Mouse (Mus musculus): ENCODE measurements around the gene Susd4. TPM values are rescaled to one million over a fixed set of nuclear protein-coding genes. Genes with fewer than 3 reads are reported as not detected.

Gene Susd4
- total RNA-seq, 2 experiments from 2014 or later = 119 to 121 TPM

DNA sequence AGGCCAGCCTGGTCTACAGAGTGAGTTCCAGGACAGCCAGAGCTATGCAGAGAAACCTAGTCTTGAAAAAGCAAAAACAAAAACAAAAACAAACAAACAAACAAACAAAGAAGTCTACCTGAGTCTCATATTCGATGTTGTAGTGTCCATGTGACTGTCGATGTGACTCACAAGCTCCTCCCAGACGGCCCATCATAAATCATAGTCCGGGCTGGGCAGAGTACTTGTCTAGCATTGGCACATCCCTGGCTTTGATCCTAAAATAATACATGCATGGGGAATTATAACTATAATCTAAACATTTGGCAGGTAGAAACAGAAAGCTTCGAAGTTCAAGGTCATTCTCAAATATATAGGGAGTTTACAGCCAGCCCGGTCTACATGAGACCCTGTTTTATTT is 162.8 kb downstream of the Susd4 start:
- no peak for DNase-seq

DNA sequence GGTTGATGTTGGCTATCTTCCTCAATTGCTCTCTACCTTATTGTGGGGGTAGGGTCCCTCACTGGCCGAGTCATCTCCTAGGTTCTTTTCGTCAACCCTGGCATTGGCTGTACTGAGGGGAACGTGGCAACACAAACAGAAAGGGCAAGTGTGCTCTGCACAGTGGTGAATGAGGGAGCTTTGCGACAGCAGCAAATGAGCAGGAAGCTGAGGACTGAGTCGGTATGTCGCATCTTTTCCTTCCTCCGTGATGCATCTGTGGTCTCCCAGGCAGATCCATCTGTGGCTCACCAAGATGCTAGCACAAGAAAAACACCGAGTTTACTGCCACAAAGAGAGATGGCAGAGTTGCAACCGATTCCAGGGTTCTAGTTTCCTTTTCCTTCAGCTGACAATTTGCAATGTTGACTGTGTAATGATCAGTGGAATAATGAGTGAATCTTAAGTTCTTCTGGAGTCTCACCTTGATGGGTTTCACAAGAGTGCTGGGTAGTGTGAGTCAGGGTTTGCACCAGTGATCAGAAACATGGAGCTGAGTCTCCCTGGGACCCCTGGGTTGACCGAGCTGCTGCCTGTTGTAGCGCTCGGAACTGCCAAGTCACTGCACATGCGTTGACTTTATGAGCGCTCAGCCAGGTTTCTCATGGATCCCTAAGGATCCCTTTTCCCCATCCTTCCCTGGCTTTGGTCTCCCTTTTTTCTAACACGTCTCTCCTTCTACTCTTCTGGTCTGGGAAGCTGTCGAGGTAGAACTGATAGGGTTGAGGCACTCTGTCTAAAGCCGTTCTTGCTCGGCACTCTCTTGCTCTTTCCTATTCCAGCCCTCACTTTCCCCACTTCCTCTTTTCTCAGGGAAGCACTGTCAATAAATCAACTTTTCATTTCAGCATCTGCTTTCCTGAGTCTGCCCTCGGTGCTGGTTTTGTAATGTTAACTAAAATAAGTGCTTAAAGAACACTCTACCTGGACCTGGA is 164.5 kb downstream of the Susd4 start:
- DNase-seq = no peak

DNA sequence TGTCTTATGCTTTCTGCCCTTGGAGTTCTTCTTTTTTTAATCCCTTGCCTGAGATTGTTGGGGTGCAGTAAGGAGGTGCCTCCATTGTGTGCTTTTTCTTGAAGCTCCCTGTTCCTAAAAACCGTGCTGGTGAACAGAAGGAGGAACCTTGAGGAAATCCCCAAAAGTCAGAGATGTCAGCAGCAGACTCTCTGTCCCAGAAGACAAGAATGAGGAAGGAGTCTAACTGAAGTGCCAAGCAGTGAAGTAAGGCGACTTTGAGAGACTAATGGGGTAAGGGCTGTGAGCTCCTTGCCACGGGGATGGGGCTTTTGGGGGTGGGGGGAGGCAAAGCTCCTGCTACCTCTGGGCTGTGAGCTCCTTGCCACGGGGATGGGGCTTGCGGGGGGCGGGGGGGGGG is 171.8 kb downstream of the Susd4 start:
- DNase-seq = no peak

DNA sequence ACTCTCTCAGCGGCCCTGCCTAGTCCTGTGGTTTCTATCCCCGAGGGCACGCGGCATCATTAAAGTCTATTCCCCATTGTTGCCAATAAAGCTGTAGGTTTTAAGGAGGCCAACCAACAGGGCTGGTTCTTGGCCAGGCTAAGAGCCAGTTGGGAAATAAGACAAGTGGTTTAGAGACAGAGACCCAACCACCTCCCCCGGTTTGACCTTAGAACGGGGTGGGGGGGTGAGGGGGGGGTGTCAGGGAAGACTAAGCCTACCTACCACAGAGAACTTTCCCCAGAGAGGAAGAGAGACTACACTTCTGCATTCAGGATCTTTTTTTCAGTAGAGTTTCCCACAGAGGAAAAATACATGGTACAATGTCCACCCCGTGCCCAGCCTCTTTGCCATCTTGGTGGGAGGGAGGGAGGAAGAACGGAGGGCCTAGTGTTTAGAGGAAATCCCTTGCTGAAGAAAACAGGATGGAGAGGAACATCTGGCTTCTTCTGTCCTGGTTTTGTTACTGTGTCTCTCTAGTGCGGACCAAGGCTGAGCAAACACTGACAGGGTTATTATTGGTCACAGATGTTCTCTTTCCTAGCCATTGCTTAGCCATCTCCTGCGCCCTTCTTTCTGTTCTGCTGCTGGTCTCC is 173.9 kb downstream of the Susd4 start:
- no peak for DNase-seq

DNA sequence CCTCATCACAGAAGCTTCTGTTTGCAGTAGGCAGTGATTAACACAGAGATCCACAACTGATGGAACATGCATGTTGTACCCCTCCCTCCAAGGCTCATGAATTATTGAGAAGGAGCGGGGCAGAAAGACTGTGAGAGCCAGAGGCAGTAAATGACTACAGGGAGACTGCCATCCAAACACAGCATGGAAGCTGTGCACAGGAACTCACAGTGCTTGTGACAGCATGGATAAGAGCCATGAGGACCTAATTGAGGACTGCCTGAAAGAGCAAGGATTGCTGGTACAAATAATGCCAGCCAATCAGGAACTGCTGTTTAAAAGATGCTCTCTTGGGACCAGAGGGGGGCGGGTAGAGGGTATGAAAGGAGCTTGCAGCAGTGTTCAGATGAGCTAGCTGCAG is 178.3 kb downstream of the Susd4 start:
- no peak for DNase-seq

DNA sequence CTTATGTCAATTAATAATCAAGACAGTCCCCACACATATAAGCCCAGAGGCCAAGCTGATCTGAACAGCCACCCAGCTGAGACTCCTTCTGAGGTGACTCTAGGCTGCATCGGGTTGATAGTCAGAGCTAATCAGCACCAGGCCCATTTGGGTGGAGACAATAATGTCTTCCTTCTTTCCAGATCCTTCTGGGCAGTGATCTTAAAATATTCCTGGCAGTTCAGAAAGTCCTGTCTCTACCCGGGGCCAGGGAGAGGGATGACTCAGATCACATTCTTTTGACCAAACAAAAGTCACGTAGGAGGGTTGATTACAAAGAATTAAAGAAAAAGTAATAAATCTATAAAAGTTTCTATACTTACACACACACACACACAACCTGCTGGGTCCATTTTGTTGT is 180.3 kb downstream of the Susd4 start:
- DNase-seq = no peak

DNA sequence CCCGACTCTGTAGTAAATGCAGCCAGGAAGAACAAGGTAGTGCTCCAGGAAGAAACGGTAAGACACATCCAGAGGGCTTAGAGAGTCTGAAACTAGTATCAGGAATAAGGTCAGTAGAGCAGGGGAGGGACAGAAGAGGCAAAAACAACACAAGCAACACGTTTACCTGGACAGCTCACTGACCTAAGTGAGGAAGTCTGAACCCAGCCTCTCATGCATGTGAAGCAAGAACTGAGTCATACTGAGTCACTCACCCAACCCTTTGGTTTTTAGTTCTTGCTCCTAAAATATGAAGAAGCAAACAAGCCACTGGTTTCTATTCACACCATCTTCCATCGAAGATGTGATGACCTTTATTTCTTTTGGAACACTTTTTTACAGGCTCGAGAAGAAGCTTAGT is 181.0 kb downstream of the Susd4 start:
- DNase-seq = no peak

DNA sequence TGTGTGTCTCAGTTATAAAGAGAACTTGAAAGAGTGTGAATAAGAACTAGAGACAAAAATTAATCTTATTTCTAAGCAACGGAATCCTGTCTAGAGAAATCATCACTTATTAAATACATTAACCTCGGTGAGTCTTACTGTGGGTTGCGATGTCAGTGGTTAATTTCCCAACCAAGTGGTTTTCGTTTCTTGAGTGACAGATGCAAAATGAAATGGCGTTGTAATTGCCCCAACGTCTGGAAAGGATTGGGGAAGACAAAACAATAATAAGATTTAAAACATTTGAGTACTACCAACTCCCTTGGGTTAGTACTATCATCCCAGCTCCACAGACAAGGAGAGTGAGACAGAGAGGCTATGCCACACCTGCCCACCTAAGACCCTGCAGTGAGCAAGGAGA is 181.9 kb downstream of the Susd4 start:
- DNase-seq = no peak

Other genes starting within 250 kb of the Susd4 start
- 10 to 100 TPM; 57.9 to 59.5 TPM for gene Capn2, start 246.3 kb upstream of the Susd4 start, total RNA-seq (2021)
- gene Capn8, start 198.9 kb upstream of the Susd4 start, total RNA-seq (2021) = not detected
- gene Ccdc185, start 14.7 kb upstream of the Susd4 start, total RNA-seq (2021) = under 1 TPM in 1 of 2 experiments, not detected in 1; 0.18 TPM
- under 1 TPM; 0.17 to 0.33 TPM for gene Tlr5, start 190.9 kb downstream of the Susd4 start, total RNA-seq (2021)

All from layer of hippocampus, postnatal 36 days (tissue).